Comparison of ENCODE assay signal across 9 mouse cellular contexts in genomic region chr11:83270842-83271150, GRCm38 (mm10). TPM values are rescaled to one million over a fixed set of nuclear protein-coding genes. Genes with fewer than 3 reads are reported as not detected.
DNase-seq lines count a peak whose midpoint lies in the region; ATAC-seq and TF ChIP-seq lines count a peak whose summit lies in the region.
"Had no signal": no experiment of that assay in that cellular context is flagged by ENCODE, and none has a peak within 500 bp of the region (broad histone marks: within the 10 kb centered on the region; RNA-seq: fewer than 3 reads in every experiment).

No protein-coding gene starts in this region.

- peak overlapping the region; percentile 66 for H3K4me2 ChIP-seq in limb, embryonic 13.5 days (replicated peaks)
- peak overlapping the region; percentile 63 for H3K4me2 ChIP-seq in neural tube, embryonic 14.5 days (ENCODE audit: low read depth, low read length)

- TF ChIP-seq POLR2A in embryonic fibroblast, embryonic 13.5 days (IDR thresholded peaks at IDR 0.05; ENCODE audit: low read depth, low read length) = no peak

- H3K27me3 ChIP-seq in limb, embryonic 13.5 days = no peaks in the 10 kb centered on the region
- H3K27me3 ChIP-seq in neural tube, embryonic 14.5 days (ENCODE audit: control insufficient read depth, insufficient read depth, low read length) = no peaks in the 10 kb centered on the region

- no peak for DNase-seq in left cerebral cortex, adult 2 months (ENCODE audit: extremely low spot score in 1 of 2, low spot score in 2 of 2)
- no peak for DNase-seq in left cerebral cortex, adult 9 months (ENCODE audit: low spot score in 2 of 2)
- no peak for DNase-seq in layer of hippocampus, postnatal 36 days
- no peak for DNase-seq in retina, postnatal 1 day
- no peak for DNase-seq in adrenal gland, postnatal 14 days

- intact Hi-C loops in left cerebral cortex, adult 2 months (cut with DNase I) = loop anchor here (1.0 to 2.0 kb wide), 2 partner anchors 20 to 32 kb away; partner anchors contain the start of gene Pex12

- peak overlapping the region; percentile 99 for H3K27ac ChIP-seq in left cerebral cortex, adult 2 months
- H3K27ac ChIP-seq in embryonic fibroblast, embryonic 13.5 days (ENCODE audit: insufficient read depth, low read length) = no peak overlapping the region
- no peak overlapping the region for H3K27ac ChIP-seq in limb, embryonic 13.5 days
- H3K27ac ChIP-seq in neural tube, embryonic 14.5 days (ENCODE audit: low read depth, low read length) = peak overlapping the region; percentile 90

- no peaks in the 10 kb centered on the region for H3K9me3 ChIP-seq in limb, embryonic 13.5 days
- no peaks in the 10 kb centered on the region for H3K9me3 ChIP-seq in neural tube, embryonic 14.5 days (ENCODE audit: control insufficient read depth, low read length)

- WGBS in limb, embryonic 13.5 days = 1% methylated on average over 6 of the region's 6 CpGs
- WGBS in neural tube, embryonic 14.5 days = under 1% methylated on average over 6 of the region's 6 CpGs

- H3K36me3 ChIP-seq in limb, embryonic 13.5 days = no peaks in the 10 kb centered on the region
- no peaks in the 10 kb centered on the region for H3K36me3 ChIP-seq in neural tube, embryonic 14.5 days (ENCODE audit: control insufficient read depth, insufficient read depth, low read length)

- ATAC-seq in limb, embryonic 13.5 days (ENCODE audit: low FRiP score, low read depth) = peak; percentile 26; the same call in 1 of the 2 replicates
- peak; percentile 71 for ATAC-seq in neural tube, embryonic 14.5 days (ENCODE audit: low read depth)

- no peaks in the 10 kb centered on the region for H3K4me1 ChIP-seq in embryonic fibroblast, embryonic 13.5 days (ENCODE audit: control insufficient read depth, insufficient read depth, low read length)
- H3K4me1 ChIP-seq in limb, embryonic 13.5 days = no peaks in the 10 kb centered on the region
- H3K4me1 ChIP-seq in neural tube, embryonic 14.5 days (ENCODE audit: control insufficient read depth, insufficient read depth, low read length) = no peaks in the 10 kb centered on the region

- no peak for TF ChIP-seq CTCF in left cerebral cortex, adult 2 months (IDR thresholded peaks at IDR 0.05)
- TF ChIP-seq CTCF in embryonic fibroblast, embryonic 13.5 days (IDR thresholded peaks at IDR 0.05; ENCODE audit: borderline replicate concordance, insufficient read depth, low read length) = no peak

- peak overlapping the region; percentile 63 for H3K9ac ChIP-seq in limb, embryonic 13.5 days
- peak overlapping the region; percentile 67 for H3K9ac ChIP-seq in neural tube, embryonic 14.5 days (replicated peaks; ENCODE audit: low read depth, low read length)

- H3K4me3 ChIP-seq in left cerebral cortex, adult 2 months = peak overlapping the region; percentile 55
- peak overlapping the region; percentile 75 for H3K4me3 ChIP-seq in embryonic fibroblast, embryonic 13.5 days (ENCODE audit: insufficient read depth, low read length)
- peak overlapping the region; percentile 46 for H3K4me3 ChIP-seq in limb, embryonic 13.5 days
- peak overlapping the region; percentile 51 for H3K4me3 ChIP-seq in neural tube, embryonic 14.5 days (ENCODE audit: low read depth, low read length)

RNA-seq across cellular contexts. Expression of gene Slfn14, which starts 15.7 kb away (rescaled TPM):
- total RNA-seq in left cerebral cortex, adult 2 months (2021) = not detected
- polyA plus RNA-seq in embryonic fibroblast, embryonic 13.5 days (2011; ENCODE audit: insufficient read length, low read depth, missing spikeins) = not detected in 2 replicates
- 0.15 and 0.29 TPM in 2 replicates for polyA plus RNA-seq in limb, embryonic 13.5 days (2015; fragmentation: Nextera tagmentation; extraction: Ambion mirVana)
- 0.16 TPM in 1 of 2 replicates, not detected in the other for polyA plus RNA-seq in neural tube, embryonic 14.5 days (2014; fragmentation: Nextera tagmentation; extraction: Ambion mirVana)
- not detected for total RNA-seq in layer of hippocampus, postnatal 36 days (2021)
- 0.41 and 2.7 TPM in 2 replicates for total RNA-seq in adrenal gland, postnatal 14 days (2021)
- total RNA-seq: adrenal gland, adult 2 months had no signal
- polyA plus RNA-seq: adrenal gland, adult 2 months had no signal

RNA-seq across cellular contexts. Expression of gene Ap2b1, which starts 28.0 kb away (rescaled TPM):
- 100 to 1,000 TPM; 281 to 296 TPM for total RNA-seq in left cerebral cortex, adult 2 months (2021)
- 115 and 122 TPM in 2 replicates for polyA plus RNA-seq in embryonic fibroblast, embryonic 13.5 days (2011; ENCODE audit: insufficient read length, low read depth, missing spikeins)
- polyA plus RNA-seq in limb, embryonic 13.5 days (2015; fragmentation: Nextera tagmentation; extraction: Ambion mirVana) = 51.6 and 57.8 TPM in 2 replicates
- 155 and 160 TPM in 2 replicates for polyA plus RNA-seq in neural tube, embryonic 14.5 days (2014; fragmentation: Nextera tagmentation; extraction: Ambion mirVana)
- total RNA-seq in layer of hippocampus, postnatal 36 days (2021) = 100 to 1,000 TPM; 329 to 361 TPM
- 86.9 and 98.4 TPM in 2 replicates for total RNA-seq in adrenal gland, postnatal 14 days (2021)

RNA-seq across cellular contexts. Expression of gene Pex12, which starts 31.6 kb away (rescaled TPM):
- total RNA-seq in left cerebral cortex, adult 2 months (2021) = 10 to 100 TPM in 1 of 2 experiments, 1 to 10 TPM in 1; 9.4 to 13.9 TPM
- 8.9 and 9.0 TPM in 2 replicates for polyA plus RNA-seq in embryonic fibroblast, embryonic 13.5 days (2011; ENCODE audit: insufficient read length, low read depth, missing spikeins)
- 16.0 and 16.2 TPM in 2 replicates for polyA plus RNA-seq in limb, embryonic 13.5 days (2015; fragmentation: Nextera tagmentation; extraction: Ambion mirVana)
- polyA plus RNA-seq in neural tube, embryonic 14.5 days (2014; fragmentation: Nextera tagmentation; extraction: Ambion mirVana) = 16.3 and 16.8 TPM in 2 replicates
- 1 to 10 TPM; 7.9 to 9.9 TPM for total RNA-seq in layer of hippocampus, postnatal 36 days (2021)
- 15.1 and 16.2 TPM in 2 replicates for total RNA-seq in adrenal gland, postnatal 14 days (2021)

Comparison
In these comparisons a context has a peak if more than half of its experiments do, and no peak if none do; other contexts are left out.
1. H3K27ac ChIP-seq: peak in left cerebral cortex, adult 2 months (single experiment) and neural tube, embryonic 14.5 days (single experiment); none in embryonic fibroblast, embryonic 13.5 days (single experiment) and limb, embryonic 13.5 days (single experiment).
2. Peak in every context shown above with its lines, with median percentiles within 50 percentile points of each other: H3K4me3 ChIP-seq.